Mouse (Mus musculus) ES-Bruce4 (cell line): ENCODE data around the gene Olfr250. TPM values are rescaled to one million over a fixed set of nuclear protein-coding genes. Genes with fewer than 3 reads are reported as not detected.

ENCODE experiments used
- polyA plus RNA-seq: library from polyadenylated mRNA; stranded (reverse); fragments of >200 nt; gene quantifications from 2 replicates; pipeline ENCODE4 v1.2.4, GENCODE M21; 2011; ENCODE audit warnings: low read depth; ENCODE audit not compliant: missing spikeins, insufficient read depth, insufficient read length

Gene Olfr250
- polyA plus RNA-seq, 1 experiment: not detected

Other genes with a start within 250 kb of the Olfr250 start
- not detected in 2 replicates for gene Olfr890, start 224.4 kb upstream of the Olfr250 start, polyA plus RNA-seq
- not detected in 2 replicates for gene Olfr891, start 186.1 kb upstream of the Olfr250 start, polyA plus RNA-seq
- not detected in 2 replicates for gene Olfr893, start 158.5 kb upstream of the Olfr250 start, polyA plus RNA-seq
- not detected in 2 replicates for gene Olfr894, start 148.8 kb upstream of the Olfr250 start, polyA plus RNA-seq
- not detected in 2 replicates for gene Olfr143, start 114.1 kb upstream of the Olfr250 start, polyA plus RNA-seq
- gene Olfr895, start 99.0 kb upstream of the Olfr250 start, polyA plus RNA-seq: not detected in 2 replicates
- not detected in 2 replicates for gene Olfr896-ps1, start 75.8 kb upstream of the Olfr250 start, polyA plus RNA-seq
- gene Olfr25, start 37.8 kb upstream of the Olfr250 start, polyA plus RNA-seq: not detected in 2 replicates
- gene Olfr898, start 18.5 kb upstream of the Olfr250 start, polyA plus RNA-seq: 0.15 TPM in 1 of 2 replicates, not detected in the other
- not detected in 2 replicates for gene Olfr251, start 10.2 kb downstream of the Olfr250 start, polyA plus RNA-seq
- not detected in 2 replicates for gene Olfr147, start 34.8 kb downstream of the Olfr250 start, polyA plus RNA-seq
- gene Olfr901, start 62.6 kb downstream of the Olfr250 start, polyA plus RNA-seq: not detected in 2 replicates
- gene Olfr902, start 80.8 kb downstream of the Olfr250 start, polyA plus RNA-seq: not detected in 2 replicates
- not detected in 2 replicates for gene Olfr904, start 96.2 kb downstream of the Olfr250 start, polyA plus RNA-seq
- 0.41 and 0.49 TPM in 2 replicates for gene Olfr905, start 104.2 kb downstream of the Olfr250 start, polyA plus RNA-seq
- gene Olfr906, start 120.2 kb downstream of the Olfr250 start, polyA plus RNA-seq: not detected in 2 replicates
- gene Olfr907, start 128.9 kb downstream of the Olfr250 start, polyA plus RNA-seq: not detected in 2 replicates
- gene Olfr911-ps1, start 154.7 kb downstream of the Olfr250 start, polyA plus RNA-seq: not detected in 2 replicates
- not detected in 2 replicates for gene Olfr910, start 171.0 kb downstream of the Olfr250 start, polyA plus RNA-seq
- 0.13 and 0.21 TPM in 2 replicates for gene Olfr912, start 213.3 kb downstream of the Olfr250 start, polyA plus RNA-seq
- not detected in 2 replicates for gene Olfr913, start 225.9 kb downstream of the Olfr250 start, polyA plus RNA-seq
- gene Olfr914, start 238.2 kb downstream of the Olfr250 start, polyA plus RNA-seq: not detected in 2 replicates